Mouse (Mus musculus): ENCODE data around the gene P3h2. TPM values are rescaled to one million over a fixed set of nuclear protein-coding genes. Genes with fewer than 3 reads are reported as not detected.

The P3h2 gene
- not detected for total RNA-seq (2023)

GRCm38 (mm10) chr16:26105115-26105974, at the start of gene P3h2:
P3h2 (minus strand) TSS chr16:26105784.

